Mouse (Mus musculus): Measurements from ENCODE around the gene Mlkl. TPM values are rescaled to one million over a fixed set of nuclear protein-coding genes. Genes with fewer than 3 reads are reported as not detected.
A peak's percentile ranks its signal among the peaks of the same experiment; 100 is the strongest.
"Not testable (repeated sequence)": the region's sequence is repeated elsewhere in the genome, so short reads cannot be mapped to it uniquely, and the experiment has no call there.

Mlkl gene
- polyA plus RNA-seq, 2 experiments from 2014 or later, result 5.3 to 7.1 TPM

DNA sequence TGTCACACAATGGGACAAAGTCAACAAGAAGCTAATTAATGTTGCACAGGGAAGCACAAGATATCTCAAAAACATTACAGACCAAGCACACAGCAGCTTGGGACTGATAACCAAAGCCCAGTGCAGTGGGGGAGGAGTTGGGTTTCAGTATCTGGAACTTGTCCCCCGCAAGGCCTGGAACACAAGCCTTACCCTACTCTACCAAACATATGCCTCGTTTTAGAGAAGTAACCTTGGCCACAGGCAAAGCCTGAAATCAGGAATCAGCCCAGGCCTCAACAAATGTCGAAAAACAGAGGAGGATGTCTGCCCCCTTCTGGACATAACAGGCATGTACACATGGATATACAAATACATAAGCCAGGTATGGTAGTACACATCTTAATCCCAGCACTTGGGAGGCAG, 25.2 kb downstream of the Mlkl start:
- ATAC-seq, result no peak

DNA sequence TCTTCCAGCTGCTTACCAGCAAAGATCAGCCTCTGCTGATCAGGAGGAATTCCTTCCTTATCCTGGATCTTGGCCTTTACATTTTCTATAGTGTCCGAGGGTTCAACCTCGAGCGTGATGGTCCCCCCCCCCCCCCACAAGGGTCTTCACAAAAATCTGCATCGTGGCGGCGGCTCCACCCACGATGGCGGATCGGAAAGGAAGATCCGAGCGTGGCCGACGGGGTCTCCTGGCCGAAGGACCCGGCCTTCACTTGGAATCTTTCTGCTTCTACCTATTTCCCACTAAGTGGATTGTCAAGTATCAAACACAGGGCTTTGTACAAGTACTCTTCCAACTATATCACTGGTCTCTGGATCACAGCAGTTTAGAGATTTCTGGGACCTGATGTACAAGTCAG, 28.0 kb downstream of the Mlkl start:
- ATAC-seq, result not testable (repeated sequence)

DNA sequence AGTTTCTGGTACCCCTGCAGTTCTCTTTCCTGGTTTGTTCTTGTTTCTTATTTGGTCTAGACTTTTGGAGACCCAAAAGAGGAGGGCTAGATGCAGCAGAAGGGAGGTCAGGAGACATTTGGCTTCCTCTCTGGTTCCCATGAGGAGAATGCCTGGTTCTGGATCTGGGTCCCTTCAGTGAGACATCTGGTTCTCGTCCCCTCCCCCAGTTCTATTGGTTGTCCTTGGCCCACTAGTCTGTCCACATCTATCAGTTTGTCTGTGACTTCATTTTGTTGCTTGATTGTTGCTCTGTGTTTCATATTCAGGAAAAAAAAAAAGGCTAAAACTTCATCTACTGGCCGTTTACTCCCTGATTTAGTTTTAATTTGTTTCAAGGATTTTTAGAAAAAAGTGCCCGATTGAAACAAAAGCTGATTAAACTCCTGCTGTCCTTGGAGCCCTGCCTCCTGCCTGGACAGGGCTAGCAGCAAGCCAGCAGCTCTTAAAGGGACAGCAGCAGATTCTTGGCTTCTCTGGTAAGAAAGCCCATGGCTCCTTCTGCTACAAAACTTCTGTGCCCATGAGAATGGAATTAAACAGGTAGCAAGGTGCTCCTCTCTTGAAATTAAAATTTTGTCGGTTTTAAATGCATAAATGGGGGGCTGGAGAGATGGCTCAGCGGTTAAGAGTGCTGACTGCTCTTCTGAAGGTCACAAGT, 32.8 kb downstream of the Mlkl start:
- ATAC-seq, result no peak

DNA sequence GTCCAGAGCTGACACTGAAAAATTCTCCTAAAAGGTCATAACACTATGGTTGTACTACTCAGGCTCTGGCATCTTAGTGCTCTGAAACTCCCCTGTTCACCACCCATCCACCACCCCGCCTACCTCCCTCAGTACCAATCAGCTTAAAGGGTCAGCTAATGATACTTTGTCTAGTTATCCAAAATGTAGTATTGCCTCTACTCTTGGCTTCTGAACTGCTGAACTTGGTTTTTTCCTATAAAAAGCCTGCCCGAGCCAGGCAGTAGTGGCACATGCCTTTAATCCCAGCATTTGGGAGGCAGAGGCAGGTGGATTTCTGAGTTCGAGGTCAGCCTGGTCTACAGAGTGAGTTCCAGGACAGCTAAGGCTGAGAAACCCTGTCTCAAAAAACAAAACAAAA, 33.6 kb downstream of the Mlkl start:
- ATAC-seq, result no peak

DNA sequence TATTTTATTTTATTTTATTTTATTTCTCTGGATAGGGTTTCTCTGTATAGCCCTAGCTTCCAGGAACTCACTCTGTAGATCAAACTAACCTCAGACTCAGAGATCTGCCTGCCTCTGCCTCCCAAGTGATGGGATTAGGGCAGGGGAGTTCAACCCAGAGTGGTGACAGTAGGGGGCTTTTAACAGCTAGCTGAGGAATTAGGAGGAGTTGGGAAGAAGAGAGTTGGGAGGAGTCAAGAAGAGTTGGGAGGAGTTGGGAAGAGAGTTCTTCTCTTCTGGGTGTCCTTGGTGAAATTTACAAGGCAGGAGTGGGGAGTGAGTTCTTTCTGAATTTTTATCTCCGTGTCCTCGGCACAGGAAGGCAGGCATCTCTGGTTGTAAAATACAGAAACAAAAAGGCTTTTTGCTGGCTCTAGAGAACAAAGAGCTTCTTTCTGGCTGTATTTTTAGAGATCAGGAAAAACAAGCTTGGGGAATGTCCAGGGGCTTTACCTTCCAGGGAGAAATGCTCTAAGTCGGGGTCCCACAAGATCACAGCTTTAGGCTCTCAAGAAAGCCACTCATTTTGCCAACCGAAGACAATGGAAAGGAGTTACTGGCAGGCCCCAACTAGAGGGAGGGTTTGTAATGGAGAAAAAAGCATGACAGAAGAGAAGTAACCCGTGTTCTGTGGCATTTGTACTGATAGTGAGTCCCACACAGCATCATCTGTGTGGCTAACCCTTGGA, 34.7 kb downstream of the Mlkl start:
- ATAC-seq, result not testable (repeated sequence)

DNA sequence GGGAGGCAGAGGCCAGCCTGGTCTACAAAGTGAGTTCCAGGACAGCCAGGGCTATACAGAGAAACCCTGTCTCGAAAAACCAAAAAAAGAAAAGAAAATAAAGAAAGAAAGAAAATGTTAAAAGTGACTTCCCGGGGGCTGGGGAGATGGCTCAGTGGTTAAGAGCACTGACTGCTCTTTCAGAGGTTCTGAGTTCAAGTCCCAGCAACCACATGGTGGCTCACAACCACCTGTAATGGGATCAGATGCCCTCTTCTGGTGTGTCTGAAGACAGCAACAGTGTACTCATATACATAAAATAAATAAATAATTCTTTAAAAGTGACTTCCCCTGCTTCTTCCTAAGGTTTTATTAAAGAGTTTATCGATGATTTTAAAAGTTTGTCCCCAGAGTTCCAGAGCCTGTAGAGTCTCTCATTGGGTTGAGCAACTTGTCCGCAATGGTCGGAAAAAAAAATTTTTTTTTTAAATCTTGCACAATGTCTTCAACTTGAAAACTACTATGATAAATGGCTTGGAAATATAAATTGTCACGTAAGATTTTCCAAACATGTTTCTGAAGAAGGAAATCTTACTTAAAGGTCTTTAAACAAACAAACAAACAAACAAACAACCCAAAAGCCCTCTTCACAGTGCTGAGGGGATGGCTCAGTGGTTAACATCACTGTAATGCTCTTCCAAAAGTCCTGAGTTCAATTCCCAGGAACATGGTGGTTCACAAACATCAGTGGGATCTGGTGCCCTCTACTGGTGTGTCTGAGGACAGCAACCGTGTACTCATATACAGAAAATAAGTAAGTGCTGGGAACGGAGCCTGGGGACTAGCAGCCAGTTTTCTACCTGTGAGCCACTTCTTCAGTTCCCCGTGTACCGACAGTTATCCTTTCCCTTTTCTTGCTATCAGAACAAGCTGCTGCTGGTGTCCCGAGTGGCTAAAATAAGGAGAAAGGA, 37.1 kb downstream of the Mlkl start:
- ATAC-seq, result no peak

DNA sequence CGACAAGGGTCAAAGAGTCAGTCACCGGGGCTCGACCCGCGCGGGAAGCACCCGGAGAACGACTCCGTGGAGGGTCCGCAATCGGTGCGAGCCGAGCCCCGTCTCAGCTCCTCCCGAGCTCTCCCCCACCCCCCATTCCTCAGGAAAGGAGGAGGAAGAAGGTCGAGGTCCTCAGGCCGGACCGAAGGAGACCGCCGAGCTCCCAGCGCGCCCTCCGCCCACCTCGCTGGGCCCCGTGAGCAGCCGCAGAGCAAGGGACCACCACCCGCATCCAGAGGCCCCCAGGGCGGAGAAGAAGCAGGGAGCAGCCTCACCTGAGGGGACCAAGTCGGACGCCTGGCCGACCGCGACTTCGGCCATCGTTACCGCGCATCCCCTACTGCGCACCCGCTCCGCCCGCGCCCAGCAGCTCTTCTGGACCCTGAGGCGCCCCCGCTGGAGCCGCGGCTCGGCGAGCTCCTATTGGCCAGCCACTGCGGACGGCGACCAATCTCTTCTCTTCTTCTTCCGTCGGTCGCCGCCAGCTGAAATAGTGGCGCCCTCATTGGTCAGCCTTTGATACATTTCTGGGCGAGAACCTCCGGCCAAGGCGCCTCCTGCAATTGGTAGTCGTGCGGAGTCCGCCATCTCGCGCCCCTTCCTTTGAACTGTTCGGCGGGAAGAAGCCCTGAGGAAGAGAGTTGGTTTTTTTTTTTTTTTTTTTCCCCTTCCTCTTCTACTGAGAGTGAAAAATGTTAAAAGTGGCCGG, 38.0 kb downstream of the Mlkl start, which contains the start of gene Rfwd3:
Gene Rfwd3 (minus strand): TSS at position 402 of the 748 bp plus-strand sequence.
- peak; percentile 98 for ATAC-seq

DNA sequence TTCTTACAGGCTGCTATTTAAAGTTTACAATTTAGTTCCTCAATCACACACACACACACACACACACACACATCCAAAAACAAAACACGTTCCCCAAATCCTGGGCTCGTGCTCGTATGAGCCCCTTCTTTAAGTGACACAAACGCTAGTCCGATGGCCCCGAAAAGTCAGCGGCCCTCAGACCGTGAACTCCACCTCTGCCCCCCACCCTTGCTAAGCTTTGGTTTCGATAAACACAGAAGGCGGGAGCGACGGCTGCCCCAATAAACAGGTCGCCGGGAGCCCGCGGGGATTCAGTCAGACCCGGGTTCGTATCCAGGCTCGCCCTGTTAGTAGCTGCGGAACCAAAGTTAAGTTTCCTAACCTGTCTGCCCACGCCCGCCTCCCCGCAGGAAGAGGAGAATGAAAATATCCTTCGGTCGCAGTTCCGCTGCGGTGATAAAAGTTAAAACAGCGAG, 38.6 kb downstream of the Mlkl start:
- ATAC-seq, result peak; percentile 21

DNA sequence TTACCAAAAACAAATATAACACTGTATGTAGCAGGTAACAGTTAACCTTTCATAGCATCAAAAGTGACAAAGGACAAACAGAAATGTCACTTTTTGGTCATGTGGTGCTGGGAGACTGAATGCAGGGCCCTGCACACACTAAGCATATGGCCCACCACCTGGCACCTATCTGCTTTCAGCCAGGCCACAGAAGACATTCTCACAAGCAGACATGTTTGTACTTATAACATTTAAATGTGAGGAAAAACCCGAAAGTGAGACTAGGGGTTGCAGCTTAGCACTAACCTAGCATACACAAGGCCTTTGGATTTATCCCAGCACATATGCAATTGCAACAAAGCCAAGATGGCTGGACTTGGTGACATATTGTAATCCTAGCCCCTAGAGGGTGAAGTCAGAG, 40.0 kb downstream of the Mlkl start:
- ATAC-seq, result no peak

DNA sequence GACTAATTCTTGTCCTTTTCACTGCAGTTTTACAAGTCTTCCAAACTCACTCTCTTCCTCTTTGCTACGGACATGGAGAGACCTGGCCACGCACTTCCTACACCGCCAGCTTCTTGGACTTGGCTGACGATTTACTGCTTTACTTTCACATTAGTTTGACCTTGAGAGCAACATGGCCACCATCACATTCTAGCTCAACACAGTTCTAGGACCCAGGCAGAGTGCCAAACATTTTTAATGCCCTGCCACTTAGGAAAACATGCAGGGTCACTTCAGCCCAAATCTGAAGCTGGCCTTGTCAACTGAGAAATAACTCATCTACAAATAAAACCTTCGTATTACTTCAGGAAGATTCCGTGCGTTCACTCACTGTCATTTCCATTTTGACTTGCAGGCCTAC, 46.2 kb downstream of the Mlkl start:
- ATAC-seq, result no peak

DNA sequence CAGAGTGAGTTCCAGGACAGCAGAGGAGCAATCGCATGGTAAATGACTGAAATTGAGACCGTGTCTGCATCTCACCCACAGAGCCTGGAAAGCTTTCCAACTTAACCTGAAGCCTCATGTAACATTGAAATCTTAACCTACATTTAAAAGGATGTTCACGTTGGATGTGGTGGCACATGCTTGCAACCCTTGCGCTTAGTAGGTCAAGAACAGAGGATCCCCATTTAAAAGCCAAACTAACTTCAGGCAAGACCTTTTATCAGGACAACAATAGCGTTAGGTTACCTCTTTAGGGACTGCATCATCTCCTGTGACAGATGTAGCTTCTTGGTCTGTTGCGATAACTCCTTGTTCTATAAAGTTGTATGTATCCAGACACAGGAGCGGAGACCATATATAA, 47.4 kb downstream of the Mlkl start:
- ATAC-seq, result no peak

DNA sequence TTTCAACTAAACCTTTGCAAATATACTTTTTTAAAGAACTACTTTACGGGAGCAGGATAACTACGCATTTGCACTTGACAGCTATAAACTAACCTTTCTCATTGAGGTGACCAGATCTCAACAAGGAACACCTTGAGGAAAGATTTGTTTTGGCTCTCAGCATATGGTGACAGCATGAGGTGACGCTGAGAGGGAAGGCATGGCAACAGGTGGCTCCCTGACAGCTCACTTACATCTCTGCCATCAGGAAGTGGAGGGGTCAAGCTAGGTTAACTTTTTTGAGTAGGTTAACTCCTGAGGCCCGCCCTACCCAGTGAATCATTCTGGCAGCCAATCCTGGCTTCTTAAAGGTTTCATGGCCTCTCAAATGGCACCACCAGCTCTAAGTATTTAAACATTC, 52.4 kb downstream of the Mlkl start:
- ATAC-seq, result no peak

DNA sequence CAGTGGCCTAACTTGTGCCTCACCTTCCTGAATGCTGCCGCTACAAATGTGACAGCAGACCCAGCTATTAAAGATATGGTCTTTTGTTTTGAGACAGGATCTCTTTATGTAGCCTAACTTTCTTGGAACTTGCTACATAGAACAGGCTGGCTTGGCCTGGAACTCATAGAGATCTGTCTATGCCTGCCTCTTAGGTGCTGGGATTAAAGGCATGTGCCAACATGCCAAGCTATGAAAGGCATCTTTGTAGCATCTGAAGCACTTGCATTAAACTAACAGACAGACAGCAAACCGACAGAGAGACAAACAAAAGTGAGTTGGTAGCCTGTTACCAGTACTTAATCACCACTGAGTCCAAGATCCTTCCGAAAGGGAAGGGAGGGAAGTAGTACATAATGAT, 55.9 kb downstream of the Mlkl start:
- ATAC-seq, result no peak

DNA sequence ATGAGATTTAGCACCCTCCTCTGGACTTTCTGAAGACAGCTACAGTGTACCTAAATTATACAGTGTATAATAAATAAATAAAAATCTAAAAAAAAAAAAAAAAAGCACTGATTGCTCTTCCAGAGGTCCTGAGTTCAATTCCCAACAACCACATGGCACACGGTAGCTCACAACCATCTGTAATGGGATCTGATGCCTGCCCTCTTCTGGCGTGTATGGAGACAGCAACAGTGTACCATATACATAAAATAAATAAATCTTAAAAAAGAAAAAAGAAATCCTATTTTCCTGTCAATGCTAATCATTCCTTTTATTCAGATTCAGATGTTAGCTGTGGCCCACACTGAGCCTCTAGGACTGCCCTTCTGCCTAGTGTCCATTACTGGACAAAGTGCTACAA, 69.7 kb downstream of the Mlkl start:
- ATAC-seq, result no peak

DNA sequence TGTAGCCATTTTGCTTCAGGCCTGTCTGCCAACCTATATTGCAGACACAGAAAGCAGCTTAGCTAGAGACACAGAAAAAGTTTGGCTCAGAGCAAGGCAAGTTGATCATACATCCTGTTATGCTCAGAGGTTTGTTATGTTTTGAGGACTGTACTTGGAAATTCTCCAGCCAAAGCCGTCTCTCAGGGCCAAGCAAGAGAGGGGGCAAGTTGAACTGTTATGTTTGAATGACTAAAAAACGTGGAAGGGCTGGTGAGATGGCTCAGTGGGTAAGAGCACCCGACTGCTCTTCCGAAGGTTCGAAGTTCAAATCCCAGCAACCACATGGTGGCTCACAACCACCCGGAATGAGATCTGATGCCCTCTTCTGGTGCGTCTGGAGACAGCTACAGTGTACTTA, 71.8 kb downstream of the Mlkl start:
- ATAC-seq, result not testable (repeated sequence)

DNA sequence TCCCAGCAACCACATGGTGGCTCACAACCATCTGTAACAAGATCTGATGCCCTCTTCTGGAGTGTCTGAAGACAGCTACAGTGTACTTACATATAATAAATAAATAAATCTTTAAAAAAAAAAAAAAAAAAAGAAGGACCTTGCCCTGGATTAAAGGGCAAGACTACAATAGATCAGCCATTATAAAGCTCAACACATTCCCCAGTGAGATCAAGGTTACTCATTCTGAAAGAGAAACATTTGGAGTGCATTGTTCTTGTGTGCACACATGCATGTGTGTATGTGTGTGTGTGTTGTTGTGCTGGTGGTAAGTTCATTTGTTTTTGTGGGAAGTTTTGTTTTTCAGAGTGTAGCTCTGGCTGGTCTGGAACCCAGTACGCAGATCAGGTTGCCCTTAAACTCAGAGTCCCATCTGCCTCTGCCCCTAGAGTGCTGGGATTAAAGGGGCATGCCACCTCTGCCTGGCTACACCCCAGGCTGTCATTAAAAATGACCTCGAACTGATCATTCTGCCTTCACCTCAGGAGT, 73.2 kb downstream of the Mlkl start:
- no peak for ATAC-seq

DNA sequence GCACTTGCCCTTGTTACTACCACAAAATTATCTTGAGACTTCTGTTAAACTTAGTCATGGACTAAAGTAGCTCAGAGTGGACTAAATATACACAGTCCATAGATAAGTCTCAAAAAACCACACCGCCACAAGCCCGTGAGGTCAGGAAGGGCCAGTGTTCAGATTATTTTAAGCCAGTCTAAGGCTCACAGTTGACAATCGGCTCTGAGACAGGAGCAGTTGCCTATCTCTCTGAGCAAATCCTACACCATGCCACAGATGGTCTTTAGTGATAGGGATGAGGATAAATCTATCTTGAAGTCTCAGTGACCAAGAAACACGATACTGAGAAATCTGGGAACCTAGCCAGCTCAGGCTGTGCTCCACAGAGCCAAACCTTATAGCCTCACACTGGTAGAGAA, 76.0 kb downstream of the Mlkl start:
- no peak for ATAC-seq

Other genes with a start within 250 kb of the Mlkl start
- not detected for gene Clec18a, start 245.8 kb downstream of the Mlkl start, polyA plus RNA-seq (2017; shearing (Covaris generic))
- gene Pdpr, start 243.5 kb downstream of the Mlkl start, polyA plus RNA-seq (2017; shearing (Covaris generic)), result 10 to 100 TPM in 1 of 2 experiments, 1 to 10 TPM in 1; 7.2 to 11.4 TPM
- gene Glg1, start 79.0 kb downstream of the Mlkl start, polyA plus RNA-seq (2017; shearing (Covaris generic)), result 10 to 100 TPM; 27.4 to 32.1 TPM
- gene Rfwd3, start 38.0 kb downstream of the Mlkl start, polyA plus RNA-seq (2017; shearing (Covaris generic)), result 10 to 100 TPM; 20.2 to 34.9 TPM
- not detected for gene Fa2h, start 55.6 kb upstream of the Mlkl start, polyA plus RNA-seq (2017; shearing (Covaris generic))
- gene Wdr59, start 183.9 kb upstream of the Mlkl start, polyA plus RNA-seq (2017; shearing (Covaris generic)), result 1 to 10 TPM; 4.3 to 6.5 TPM
- 10 to 100 TPM; 27.5 to 43.5 TPM for gene Znrf1, start 197.9 kb upstream of the Mlkl start, polyA plus RNA-seq (2017; shearing (Covaris generic))